Mouse (Mus musculus) skeletal muscle tissue, adult 2 months (tissue): ENCODE results near the gene Krt14.

Source experiments
- DNase-seq: peaks from one replicate; pipeline ENCODE4 v3.0.0-alpha.2; 2012; ENCODE audit warnings: low read depth, low spot score

Krt14 gene

GRCm38 (mm10) chr11:100168071-100168470 lies 39.3 kb downstream of the Krt14 start:
- no peak for DNase-seq

DNA sequence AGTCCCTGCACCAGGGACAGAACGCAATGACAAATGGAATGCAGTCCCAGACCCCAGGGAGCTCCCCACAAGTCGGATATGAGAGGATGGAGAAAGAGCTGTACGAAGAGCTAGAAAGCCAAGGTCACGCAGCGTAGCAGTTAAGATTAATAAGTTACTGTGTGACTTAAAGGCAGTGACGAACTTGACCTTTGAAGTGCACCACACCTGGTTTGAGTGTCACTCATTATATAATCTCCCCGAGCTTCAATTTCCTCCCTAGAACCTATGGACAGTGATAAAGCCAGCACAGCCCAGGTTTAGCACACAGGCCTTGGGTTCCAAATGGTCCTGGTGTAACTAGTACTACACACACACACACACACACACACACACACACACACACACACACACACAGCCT lies 43.0 kb downstream of the Krt14 start:
- no peak for DNase-seq

GRCm38 (mm10) chr11:100157908-100158477 lies 49.4 kb downstream of the Krt14 start:
- DNase-seq, result no peak

GRCm38 (mm10) chr11:100157331-100157730 lies 50.0 kb downstream of the Krt14 start:
- no peak for DNase-seq

DNA sequence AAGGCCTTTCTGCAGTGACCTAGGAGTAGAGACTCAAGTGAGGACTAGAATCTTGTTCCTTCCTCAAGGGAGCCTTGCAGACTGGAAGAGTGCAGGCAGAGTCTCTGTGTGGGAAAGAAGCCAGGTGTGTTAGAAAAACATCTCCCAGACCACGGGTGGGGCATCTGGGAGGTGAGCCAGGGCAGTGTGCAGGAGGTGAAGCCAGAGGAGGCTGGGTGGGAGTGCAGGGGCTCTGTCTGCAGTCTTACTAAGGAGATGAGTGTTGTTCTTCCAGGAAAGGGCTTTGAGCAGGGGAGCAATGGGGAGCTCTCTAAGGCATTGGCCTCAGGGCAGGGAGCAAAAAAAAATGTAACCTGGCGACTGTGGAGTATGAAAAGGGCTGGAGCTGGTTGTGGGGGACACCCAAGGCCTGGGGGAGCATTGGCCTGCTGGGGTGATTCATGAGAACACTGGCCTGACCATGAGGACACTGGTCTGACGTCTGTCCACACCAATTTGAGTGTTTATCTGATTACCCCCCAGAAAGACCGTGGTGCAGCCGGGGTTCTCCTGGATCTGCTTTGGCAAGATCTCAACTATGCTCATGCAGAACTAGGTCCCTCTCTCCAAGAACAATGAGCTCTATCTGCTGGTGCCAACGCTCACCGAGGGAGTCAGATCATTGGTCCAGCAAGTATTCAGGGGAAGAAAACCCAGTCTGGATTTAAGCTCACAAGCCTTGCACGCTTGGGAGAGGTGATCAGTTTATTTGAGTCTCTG lies 51.7 kb downstream of the Krt14 start:
- no peak for DNase-seq
